Mouse (Mus musculus) intestine, embryonic 15.5 days (tissue): ENCODE measurements around the gene Fads2. TPM values are rescaled to one million over a fixed set of nuclear protein-coding genes. Genes with fewer than 3 reads are reported as not detected.
"Not testable (repeated sequence)": the region's sequence is repeated elsewhere in the genome, so short reads cannot be mapped to it uniquely, and the experiment has no call there.

Source experiments
- ATAC-seq: fragments of 200-750 bp; cut with Nextera tagmentation; 2 replicates; pipeline ENCODE4 v1.8.0; 2017; ENCODE audit warnings: moderate TSS enrichment, moderate library complexity
- H3K27ac ChIP-seq: fragments of 300-500 bp; sonication (generic); 2 replicates; pipeline ENCODE4 v1.5.1; 2015; ENCODE audit warnings: mild to moderate bottlenecking, inconsistent platforms
- H3K27me3 ChIP-seq: fragments of 300-500 bp; sonication (generic); replicated peaks from 2 replicates; pipeline ENCODE4 v1.6.1; 2015; ENCODE audit warnings: inconsistent platforms
- H3K36me3 ChIP-seq: fragments of 300-500 bp; sonication (generic); 2 replicates; pipeline ENCODE4 v1.6.1; 2015; ENCODE audit warnings: inconsistent platforms
- H3K4me1 ChIP-seq: fragments of 300-500 bp; sonication (generic); replicated peaks from 2 replicates; pipeline ENCODE4 v1.6.1; 2015; ENCODE audit warnings: inconsistent platforms
- H3K4me2 ChIP-seq: fragments of 300-500 bp; sonication (generic); replicated peaks from 2 replicates; pipeline ENCODE4 v1.6.1; 2015; ENCODE audit warnings: mild to moderate bottlenecking, inconsistent platforms
- H3K4me3 ChIP-seq: fragments of 300-500 bp; sonication (generic); replicated peaks from 2 replicates; pipeline ENCODE4 v1.5.1; 2015; ENCODE audit warnings: inconsistent platforms
- H3K9ac ChIP-seq: fragments of 300-500 bp; sonication (generic); 2 replicates; pipeline ENCODE4 v1.6.1; 2015; ENCODE audit warnings: inconsistent platforms
- H3K9me3 ChIP-seq: fragments of 300-500 bp; sonication (generic); 2 replicates; pipeline ENCODE4 v1.6.1; 2016; ENCODE audit warnings: inconsistent platforms
- WGBS: fragments of 180-500 bp; shearing (Covaris S2); methylation state at CpG from one replicate; pipeline ENCODE4 v1.1.7; 2015; 5-methylcytosine and 5-hydroxymethylcytosine counted together
- polyA plus RNA-seq: library from polyadenylated mRNA; unstranded; fragments of >200 nt; fragmentation: Nextera tagmentation; extraction: Ambion mirVana; gene quantifications from 2 replicates; pipeline ENCODE4 v1.2.1, GENCODE M21; 2015

The Fads2 gene
- polyA plus RNA-seq: 194 and 205 TPM in 2 replicates

DNA sequence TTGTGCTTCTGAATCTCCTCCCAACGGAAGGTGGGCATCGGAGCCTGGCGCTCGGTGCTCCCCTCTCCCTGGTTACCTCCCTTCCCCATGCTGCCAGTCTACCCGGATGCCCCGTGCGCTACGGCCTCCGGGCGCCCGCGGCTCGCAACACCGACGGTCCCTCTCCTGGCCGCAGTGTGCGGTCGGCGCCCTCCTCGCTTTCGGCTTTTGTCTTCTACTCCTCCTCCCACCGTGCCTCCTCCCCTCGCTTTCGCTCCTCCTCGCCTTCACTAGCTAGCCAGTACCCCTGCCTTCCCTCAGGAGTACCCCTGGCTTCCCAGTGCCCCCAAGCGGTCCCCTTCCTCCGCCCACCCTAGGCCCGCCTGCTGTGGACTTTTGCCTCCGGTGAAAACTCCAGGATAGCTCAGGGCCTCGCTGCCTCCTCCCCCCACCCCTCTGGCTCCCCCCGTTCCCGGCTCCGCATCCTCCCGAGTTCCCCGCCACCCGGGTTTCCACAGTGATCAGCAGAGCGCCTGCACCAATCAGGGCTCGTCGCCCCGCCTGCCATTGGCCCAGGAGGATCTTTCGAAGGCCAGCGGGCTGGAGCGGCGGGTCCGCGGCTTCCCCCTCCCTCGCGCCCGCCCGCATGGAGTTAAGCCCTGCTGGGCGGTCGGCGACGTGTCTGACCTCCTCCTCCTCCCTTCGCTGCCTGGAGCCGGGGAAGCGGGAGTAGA, at the start of gene Fads2:
Gene Fads2 (minus strand): TSS at position 406 of the 713 bp plus-strand sequence.
- WGBS: 0% methylated on average over 52 of the region's 57 CpGs
- no peaks in the 10 kb centered on the region for H3K9me3 ChIP-seq
- H3K27ac ChIP-seq: peak within 1 kb of the TSS; percentile 93
- no peaks in the 10 kb centered on the region for H3K27me3 ChIP-seq
- ATAC-seq: peak; percentile 95
- peak within 1 kb of the TSS; percentile 79 for H3K9ac ChIP-seq
- peak within 1 kb of the TSS; percentile 71 for H3K4me3 ChIP-seq
- H3K4me1 ChIP-seq: peaks cover 38% of the 10 kb centered on the region
- H3K36me3 ChIP-seq: no peaks in the 10 kb centered on the region
- peak within 1 kb of the TSS; percentile 69 for H3K4me2 ChIP-seq

- no peaks in the 10 kb centered on the region for H3K4me1 ChIP-seq
- no peak overlapping the region for H3K27ac ChIP-seq
- 66% methylated on average over 3 of the region's 3 CpGs for WGBS
- no peaks in the 10 kb centered on the region for H3K9me3 ChIP-seq
- H3K4me3 ChIP-seq: no peak overlapping the region
- no peak overlapping the region for H3K4me2 ChIP-seq
- no peaks in the 10 kb centered on the region for H3K27me3 ChIP-seq
- H3K36me3 ChIP-seq: no peaks in the 10 kb centered on the region
- H3K9ac ChIP-seq: no peak overlapping the region
- no peak for ATAC-seq
Observed at GRCm38 (mm10) chr19:10149189-10149588, 47.6 kb upstream of the Fads2 start.

DNA sequence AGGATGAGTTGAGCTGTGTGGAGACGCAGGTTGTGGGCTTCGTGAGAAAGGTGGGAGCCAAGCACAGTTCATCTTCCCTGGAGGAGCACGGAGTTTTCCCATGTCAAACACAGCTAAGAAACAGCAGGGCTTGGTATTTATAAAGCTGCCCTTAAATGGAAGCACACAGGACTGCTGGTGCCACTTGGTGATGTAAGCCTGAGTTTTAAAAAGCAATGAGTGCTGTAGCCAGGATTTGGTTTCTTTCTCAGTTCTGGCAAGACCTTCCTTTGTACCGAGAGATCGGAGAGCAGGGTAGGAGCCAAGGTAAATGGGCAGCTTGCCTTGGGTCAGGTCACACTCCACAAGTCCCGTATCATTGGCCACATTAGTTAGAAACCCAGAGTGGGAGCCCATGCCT, 47.0 kb upstream of the Fads2 start:
- no peaks in the 10 kb centered on the region for H3K36me3 ChIP-seq
- H3K27me3 ChIP-seq: no peaks in the 10 kb centered on the region
- H3K27ac ChIP-seq: 0 out of 2 replicates have a peak overlapping the region, but pooled peaks have one; percentile 27
- no peak overlapping the region for H3K9ac ChIP-seq
- no peaks in the 10 kb centered on the region for H3K9me3 ChIP-seq
- H3K4me3 ChIP-seq: no peak overlapping the region
- 61% methylated on average over 6 of the region's 6 CpGs for WGBS
- no peaks in the 10 kb centered on the region for H3K4me1 ChIP-seq
- no peak overlapping the region for H3K4me2 ChIP-seq
- ATAC-seq: peak; percentile 25; the same call in 1 of the 2 replicates

DNA sequence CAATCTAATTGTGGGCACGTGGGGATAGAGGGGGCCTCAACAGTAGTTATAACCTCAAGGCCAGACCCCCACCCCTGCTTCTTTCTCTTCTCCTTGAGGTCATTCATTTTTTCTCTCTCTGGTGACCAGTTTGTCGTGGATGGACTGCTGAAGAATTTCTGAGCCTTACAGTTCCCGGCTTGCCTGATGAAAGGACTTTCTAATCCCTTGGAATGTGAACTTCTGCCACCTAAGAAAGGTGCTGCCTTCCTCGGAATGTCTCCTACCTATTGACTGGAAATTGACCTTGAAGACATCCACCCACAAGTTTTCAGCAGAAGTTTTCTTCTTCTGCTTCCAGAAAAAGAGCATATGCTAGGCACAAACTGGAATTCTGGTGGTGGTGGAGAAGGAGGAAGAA, 42.9 kb upstream of the Fads2 start:
- no peak overlapping the region for H3K4me2 ChIP-seq
- H3K9me3 ChIP-seq: no peaks in the 10 kb centered on the region
- no peak overlapping the region for H3K27ac ChIP-seq
- H3K9ac ChIP-seq: no peak overlapping the region
- H3K36me3 ChIP-seq: no peaks in the 10 kb centered on the region
- H3K4me1 ChIP-seq: no peaks in the 10 kb centered on the region
- H3K27me3 ChIP-seq: no peaks in the 10 kb centered on the region
- WGBS: 49% methylated on average over 4 of the region's 4 CpGs
- no peak for ATAC-seq
- no peak overlapping the region for H3K4me3 ChIP-seq

DNA sequence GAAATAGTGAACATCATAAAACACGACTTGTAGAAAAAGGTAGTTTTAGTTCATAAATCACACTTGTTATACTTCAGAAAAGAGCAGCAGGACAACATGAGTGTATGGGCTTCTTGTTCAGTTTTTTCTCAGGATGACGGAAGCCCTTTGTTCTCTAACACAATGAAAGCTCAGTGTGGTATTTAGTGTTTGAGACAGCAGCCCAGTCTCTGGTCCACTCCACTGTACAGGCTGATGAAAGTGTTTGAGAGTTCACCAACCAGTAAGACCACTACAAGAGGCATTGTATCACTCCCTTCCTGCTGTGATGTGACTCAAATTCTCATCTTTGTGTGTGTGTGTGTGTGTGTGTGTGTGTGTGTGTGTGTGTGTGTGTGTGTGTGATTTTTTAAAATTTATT, 42.1 kb upstream of the Fads2 start:
- Histone ChIP-seq H3K4me1 (no peaks in the 10 kb centered on the region), H3K4me2 (no peak overlapping the region), H3K9ac (no peak overlapping the region), H3K4me3 (no peak overlapping the region), H3K9me3 (no peaks in the 10 kb centered on the region), H3K27me3 (no peaks in the 10 kb centered on the region), H3K36me3 (no peaks in the 10 kb centered on the region), H3K27ac (no peak overlapping the region)
- no peak for ATAC-seq
- 68% methylated on average over 2 of the region's 2 CpGs for WGBS

DNA sequence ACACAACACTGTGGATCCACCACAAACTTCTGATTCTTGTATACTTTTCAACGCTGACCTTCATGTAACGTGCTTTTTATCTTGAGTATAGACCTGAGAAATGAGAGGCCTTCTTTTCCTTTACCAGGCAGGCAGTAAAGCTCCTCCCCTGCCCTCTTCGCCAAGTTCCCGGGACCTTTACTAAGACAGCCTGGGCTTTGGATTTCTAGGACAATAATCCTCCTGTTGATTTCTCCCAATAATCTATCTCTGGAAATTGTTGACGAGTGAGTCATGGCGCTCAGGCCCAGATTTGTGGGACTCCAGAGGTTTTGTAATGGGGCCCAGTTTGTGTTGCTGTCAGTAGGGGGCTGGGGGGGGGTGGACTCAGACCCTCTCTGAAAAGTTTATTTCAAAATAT, 38.2 kb upstream of the Fads2 start:
- Histone ChIP-seq H3K27me3 (no peaks in the 10 kb centered on the region), H3K9ac (no peak overlapping the region), H3K4me3 (no peak overlapping the region), H3K4me1 (0 out of 2 replicates have a peak, but pooled peaks cover 5% of the 10 kb centered on the region), H3K9me3 (no peaks in the 10 kb centered on the region), H3K36me3 (no peaks in the 10 kb centered on the region), H3K27ac (no peak overlapping the region), H3K4me2 (no peak overlapping the region)
- no peak for ATAC-seq
- 75% methylated on average over 6 of the region's 6 CpGs for WGBS

- Histone ChIP-seq H3K4me3 (no peak overlapping the region), H3K4me2 (no peak overlapping the region), H3K9me3 (no peaks in the 10 kb centered on the region), H3K27ac (no peak overlapping the region), H3K27me3 (no peaks in the 10 kb centered on the region), H3K9ac (no peak overlapping the region), H3K4me1 (0 out of 2 replicates have a peak, but pooled peaks cover 7% of the 10 kb centered on the region), H3K36me3 (no peaks in the 10 kb centered on the region)
- WGBS: 79% methylated on average over 5 of the region's 5 CpGs
- no peak for ATAC-seq
Observed at GRCm38 (mm10) chr19:10137423-10137822, 35.9 kb upstream of the Fads2 start.

GRCm38 (mm10) chr19:10134692-10135091, 33.1 kb upstream of the Fads2 start:
- ATAC-seq: peak; percentile 66
- 39% methylated on average over 2 of the region's 2 CpGs for WGBS
- 0 out of 2 replicates have a peak, but pooled peaks cover 7% of the 10 kb centered on the region for H3K4me1 ChIP-seq
- no peak overlapping the region for H3K4me2 ChIP-seq
- no peak overlapping the region for H3K4me3 ChIP-seq
- no peak overlapping the region for H3K9ac ChIP-seq
- H3K9me3 ChIP-seq: no peaks in the 10 kb centered on the region
- peak overlapping the region; percentile 33 for H3K27ac ChIP-seq
- no peaks in the 10 kb centered on the region for H3K36me3 ChIP-seq
- no peaks in the 10 kb centered on the region for H3K27me3 ChIP-seq

DNA sequence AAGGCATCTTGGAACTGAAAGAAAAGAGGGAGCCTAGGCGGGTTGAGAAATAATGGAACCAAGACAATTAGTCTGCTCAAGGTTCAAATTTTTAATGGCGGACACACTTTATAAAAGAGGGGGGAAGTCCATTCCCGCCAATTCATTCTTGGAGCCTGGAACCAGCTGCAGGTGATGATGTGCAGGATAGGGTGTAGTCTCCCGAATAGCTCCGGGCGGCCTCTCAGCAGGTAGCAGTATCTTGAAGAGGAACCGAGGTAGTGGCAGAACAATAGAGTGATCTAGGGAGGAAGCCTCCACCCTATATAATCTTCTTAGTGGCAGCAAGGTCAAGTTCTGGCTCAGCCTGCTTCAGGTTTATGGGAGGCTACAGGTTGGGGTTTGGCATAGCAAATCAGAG, 28.0 kb upstream of the Fads2 start:
- not testable (repeated sequence) for H3K4me2 ChIP-seq, H3K36me3 ChIP-seq, H3K27ac ChIP-seq, H3K9me3 ChIP-seq, H3K4me1 ChIP-seq, ATAC-seq, H3K27me3 ChIP-seq, H3K9ac ChIP-seq, H3K4me3 ChIP-seq
- 77% methylated on average over 7 of the region's 7 CpGs for WGBS

- Histone ChIP-seq H3K36me3 (no peaks in the 10 kb centered on the region), H3K9ac (no peak overlapping the region), H3K9me3 (no peaks in the 10 kb centered on the region), H3K4me3 (no peak overlapping the region), H3K4me1 (no peaks in the 10 kb centered on the region), H3K4me2 (no peak overlapping the region), H3K27me3 (no peaks in the 10 kb centered on the region), H3K27ac (no peak overlapping the region)
- WGBS: 41% methylated on average over 5 of the region's 5 CpGs
- no peak for ATAC-seq
Observed at GRCm38 (mm10) chr19:10126479-10127250, 25.1 kb upstream of the Fads2 start.

DNA sequence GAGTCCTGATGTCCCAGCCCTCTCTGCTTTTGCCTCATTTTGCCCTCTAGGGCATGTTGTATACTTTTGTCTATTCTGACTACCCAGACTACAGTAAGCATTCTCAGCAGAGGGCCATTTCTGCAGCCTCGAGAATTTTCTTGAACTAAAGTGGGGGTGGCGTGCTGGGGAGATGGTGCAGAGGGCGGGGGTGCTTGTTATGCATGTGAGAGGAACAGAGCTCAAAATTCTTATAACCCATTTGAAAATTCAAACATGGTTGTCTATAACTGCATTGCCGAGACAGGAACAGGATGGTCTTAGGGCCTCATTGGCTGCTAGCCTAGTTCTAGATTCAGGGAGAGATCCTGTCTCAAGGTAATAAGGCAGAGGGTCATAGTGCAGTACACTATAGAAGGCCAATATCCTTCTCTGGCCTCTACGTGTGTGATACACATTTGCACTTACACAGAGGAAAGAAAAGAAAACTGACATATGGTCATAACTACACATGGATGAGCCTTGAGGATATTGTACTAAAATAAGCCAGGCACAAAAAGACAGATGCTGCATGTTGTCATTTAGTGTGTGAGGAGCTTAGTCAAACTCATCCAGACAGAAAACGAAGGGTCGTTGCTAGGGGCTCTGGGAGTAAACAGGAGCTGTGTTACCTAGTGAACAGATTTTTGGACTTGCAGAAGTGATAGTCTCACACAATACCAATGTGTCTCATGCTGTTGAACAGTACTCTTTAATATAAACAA, 22.5 kb upstream of the Fads2 start:
- no peaks in the 10 kb centered on the region for H3K4me1 ChIP-seq
- H3K9me3 ChIP-seq: no peaks in the 10 kb centered on the region
- H3K9ac ChIP-seq: no peak overlapping the region
- no peak overlapping the region for H3K4me2 ChIP-seq
- no peak overlapping the region for H3K4me3 ChIP-seq
- no peaks in the 10 kb centered on the region for H3K36me3 ChIP-seq
- no peak for ATAC-seq
- no peaks in the 10 kb centered on the region for H3K27me3 ChIP-seq
- H3K27ac ChIP-seq: no peak overlapping the region
- 82% methylated on average over 7 of the region's 7 CpGs for WGBS

DNA sequence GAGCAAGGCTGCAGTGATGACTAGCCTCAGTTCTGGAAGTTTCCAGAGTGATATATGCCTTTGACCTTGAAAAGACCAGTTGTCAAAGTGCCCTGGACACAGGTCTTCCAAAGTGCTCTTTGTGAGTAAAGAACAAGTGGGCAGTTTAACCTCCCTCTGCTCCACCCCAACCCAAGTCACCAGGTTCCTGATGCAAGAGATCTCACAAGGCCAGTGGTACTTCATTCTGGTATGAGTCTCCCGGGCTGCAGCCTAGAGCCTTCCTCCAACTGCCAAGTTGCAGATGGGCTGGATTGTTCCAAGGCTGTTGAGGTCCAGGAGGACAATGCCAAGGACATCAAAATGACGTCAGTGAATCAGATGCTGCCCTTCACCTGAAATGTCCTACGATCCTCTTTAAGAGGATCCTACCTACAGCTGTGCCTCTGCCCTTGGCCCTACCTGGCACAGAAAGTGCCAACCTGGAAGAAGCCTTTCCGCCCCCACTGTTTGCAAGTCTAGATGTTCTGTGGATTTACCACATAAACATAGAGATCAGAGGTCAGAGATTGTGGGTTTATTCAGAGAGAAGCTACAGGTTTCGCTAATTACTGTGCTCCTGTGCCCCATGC, 20.6 kb upstream of the Fads2 start:
- Histone ChIP-seq H3K36me3 (no peaks in the 10 kb centered on the region), H3K4me3 (no peak overlapping the region), H3K4me2 (no peak overlapping the region), H3K27ac (no peak overlapping the region), H3K27me3 (no peaks in the 10 kb centered on the region), H3K9me3 (no peaks in the 10 kb centered on the region), H3K4me1 (no peaks in the 10 kb centered on the region), H3K9ac (no peak overlapping the region)
- 75% methylated on average over 5 of the region's 5 CpGs for WGBS
- no peak for ATAC-seq
